Mouse (Mus musculus) erythroid progenitor cell, adult 5-6 weeks (primary cell): ENCODE measurements around the gene Adcy1. TPM values are rescaled to one million over a fixed set of nuclear protein-coding genes. Genes with fewer than 3 reads are reported as not detected.

Experiments
- ATAC-seq: replicated peaks from 2 replicates; pipeline ENCODE4 v1.8.0; 2016; ENCODE audit warnings: moderate number of reproducible peaks, mild to moderate bottlenecking, moderate TSS enrichment, inconsistent platforms; ENCODE audit not compliant: poor library complexity, low FRiP score, severe bottlenecking
- total RNA-seq, 2 experiments: library from RNA; stranded (forward) in 1 of 2; stranded (reverse) in 1 of 2; fragments of 150-400 nt in 1 of 2; fragments of 186-747, 209-891 nt in 1 of 2; gene quantifications; 2 replicates each; pipeline versions ENCODE4 v1.2.3 to v1.2.4; 2015 to 2017; ENCODE audit warnings: low replicate concordance in 2 of 2

Gene Adcy1
- total RNA-seq, 2 experiments from 2014 or later: not detected

DNA sequence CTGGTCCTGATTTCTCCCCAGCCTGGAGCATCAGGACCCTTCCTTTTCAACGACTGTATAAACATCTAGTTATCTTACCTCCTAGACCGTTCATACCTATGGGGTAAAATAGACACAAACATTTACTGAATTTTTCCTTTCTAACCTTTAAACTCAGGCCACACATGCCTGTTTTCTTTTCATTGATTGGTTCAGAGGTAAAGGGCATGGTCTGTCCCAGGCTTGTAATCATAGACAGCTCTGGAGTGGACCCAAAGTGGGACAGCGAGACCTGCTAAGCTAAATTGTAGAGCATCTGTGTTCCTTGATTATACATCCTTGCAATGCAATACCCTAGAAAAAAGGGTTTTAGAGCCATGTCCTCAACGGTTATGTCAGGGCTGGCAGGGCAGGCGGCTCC lies 70.4 kb downstream of the Adcy1 start:
- no peak for ATAC-seq

DNA sequence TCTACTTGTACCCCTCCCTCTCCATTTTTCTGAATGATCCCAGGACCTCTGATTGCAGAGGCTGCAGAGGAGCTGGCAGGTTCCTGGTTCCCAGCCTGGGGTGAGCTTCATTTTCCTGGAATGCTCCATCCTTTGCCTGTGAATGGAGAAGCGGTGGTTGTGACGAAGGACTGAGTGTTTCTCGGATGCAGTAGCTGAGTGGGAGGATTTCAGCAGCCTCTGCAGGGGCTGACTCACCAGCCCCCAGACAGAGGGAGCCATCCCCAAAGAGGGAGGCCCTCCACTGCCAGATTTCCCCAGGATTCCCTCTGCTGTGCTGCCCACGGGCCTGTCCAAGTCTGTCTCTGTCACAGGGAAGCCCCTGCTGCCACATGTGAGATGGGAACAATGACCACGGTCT lies 71.0 kb downstream of the Adcy1 start:
- no peak for ATAC-seq

DNA sequence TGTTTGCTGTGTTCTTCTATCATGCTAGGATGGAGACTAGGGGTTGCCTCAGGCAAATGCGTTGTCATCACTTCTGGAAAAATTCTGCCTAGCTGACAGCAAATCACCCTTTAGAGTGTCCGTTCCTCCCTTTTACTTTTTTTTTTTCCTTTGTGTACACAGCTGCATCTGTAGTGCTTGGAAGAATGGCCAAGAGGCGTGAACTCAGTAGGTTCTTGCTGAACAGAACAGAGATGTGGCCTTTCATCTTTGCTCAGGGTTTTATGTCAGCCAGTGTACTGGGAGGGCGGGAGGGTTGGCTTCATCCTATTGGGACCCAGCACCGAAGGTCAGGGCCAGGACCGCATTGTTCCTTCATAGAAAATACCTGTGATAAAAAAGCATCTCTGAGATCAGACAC lies 72.0 kb downstream of the Adcy1 start:
- ATAC-seq: no peak

DNA sequence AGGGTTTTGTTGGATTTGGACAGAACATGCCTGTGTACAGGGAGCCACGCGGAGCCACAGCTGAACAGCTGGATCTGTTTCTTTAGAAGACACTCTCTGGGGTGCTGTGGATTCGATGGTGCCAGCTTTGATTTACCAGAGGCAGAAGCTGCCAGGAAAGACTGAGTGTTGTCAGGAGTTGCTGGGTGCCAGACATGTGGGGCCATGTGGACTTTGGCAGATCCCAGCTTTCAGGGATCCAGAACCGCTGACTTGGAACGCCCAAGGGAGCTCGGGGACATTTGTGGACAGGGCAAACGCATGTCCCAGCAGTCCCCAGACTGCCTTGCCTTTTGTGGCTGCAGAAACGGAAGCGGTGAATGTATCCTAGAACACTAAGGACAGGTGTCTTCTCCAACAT lies 72.5 kb downstream of the Adcy1 start:
- no peak for ATAC-seq

DNA sequence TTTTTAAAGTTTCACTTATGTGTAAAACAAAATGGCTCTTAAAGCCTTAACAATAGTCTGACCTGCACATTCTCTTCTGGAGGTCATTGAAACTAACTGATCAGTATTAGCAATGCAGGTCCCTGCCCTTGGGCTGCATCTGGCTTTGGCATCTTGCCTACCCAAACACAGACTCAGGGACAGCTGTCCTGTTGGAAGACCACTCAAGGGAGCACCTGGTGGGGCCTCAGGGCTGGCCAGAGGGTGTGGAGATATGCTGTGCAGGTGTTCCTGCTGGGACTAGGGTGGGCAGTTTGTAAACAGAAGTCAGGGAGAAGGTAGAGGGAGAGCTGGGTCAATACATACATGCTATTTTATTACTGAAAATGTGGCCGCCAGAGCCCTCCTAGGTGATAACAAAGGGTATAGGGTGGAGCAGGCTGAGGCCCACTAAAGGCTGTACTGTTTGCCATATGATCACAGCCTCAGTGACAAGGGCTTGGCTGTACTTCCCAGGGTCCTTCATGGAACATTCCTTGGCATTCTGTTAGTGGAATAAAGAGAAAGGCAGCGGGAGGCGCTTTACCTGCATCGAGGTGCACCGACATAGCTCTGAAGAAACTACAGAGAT lies 73.1 kb downstream of the Adcy1 start:
- no peak for ATAC-seq

DNA sequence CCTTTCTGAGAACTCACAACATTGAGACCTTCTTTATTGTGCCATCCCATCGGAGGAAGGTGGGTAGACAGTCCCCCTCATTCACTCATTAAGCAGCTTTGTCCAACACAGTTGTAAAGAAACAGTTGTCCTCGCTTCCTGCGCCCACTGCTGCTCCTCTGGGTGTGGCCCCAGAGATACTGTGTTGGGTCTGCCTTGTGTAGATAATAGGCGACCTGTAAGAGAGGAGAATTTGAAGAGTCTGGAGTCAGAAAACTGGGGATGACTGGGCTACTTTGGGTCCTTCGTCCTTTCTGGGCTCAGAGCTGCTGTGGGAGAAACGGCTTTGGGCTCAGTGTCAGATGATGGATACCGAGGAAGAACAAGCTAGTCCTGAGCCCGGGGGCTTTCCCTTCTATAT lies 75.1 kb downstream of the Adcy1 start:
- no peak for ATAC-seq

DNA sequence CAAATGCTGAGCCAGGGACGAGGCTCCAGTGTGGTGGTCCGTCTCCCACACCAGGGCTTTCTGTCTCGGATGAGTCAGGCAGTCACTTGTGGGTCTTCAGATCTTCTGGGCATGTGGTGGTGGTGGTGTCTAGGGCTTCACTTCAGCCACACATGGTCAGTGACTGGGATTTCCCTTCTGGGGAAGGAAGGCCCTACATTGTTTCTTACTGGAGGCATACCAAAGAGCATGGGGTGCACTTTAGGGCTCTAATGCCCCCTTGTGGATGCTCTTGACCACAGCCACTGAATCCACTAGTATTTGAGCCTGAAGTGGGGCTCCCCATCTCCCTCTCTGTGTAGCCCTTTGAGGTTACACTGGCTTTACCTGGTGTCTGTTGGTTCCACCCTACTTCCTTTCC lies 77.2 kb downstream of the Adcy1 start:
- ATAC-seq: no peak

DNA sequence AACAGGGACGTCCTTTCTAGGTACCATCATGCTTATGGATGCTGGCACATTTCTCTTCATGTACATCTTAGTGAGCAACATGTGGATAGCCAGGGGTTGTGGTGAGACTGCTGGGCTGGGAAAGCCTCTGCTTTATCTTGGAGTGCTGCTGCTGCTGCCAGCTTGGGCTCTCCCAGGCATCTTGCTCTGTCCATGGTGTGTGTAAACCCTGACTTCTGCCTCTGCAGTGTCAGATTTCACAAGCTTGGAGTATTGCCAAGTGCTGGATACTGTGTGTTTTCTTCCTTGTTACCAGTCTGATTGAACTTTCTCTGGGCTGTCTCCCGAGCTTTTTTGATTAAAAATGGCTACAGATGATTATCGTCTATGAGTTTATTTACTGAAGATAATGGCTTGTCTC lies 79.4 kb downstream of the Adcy1 start:
- no peak for ATAC-seq

DNA sequence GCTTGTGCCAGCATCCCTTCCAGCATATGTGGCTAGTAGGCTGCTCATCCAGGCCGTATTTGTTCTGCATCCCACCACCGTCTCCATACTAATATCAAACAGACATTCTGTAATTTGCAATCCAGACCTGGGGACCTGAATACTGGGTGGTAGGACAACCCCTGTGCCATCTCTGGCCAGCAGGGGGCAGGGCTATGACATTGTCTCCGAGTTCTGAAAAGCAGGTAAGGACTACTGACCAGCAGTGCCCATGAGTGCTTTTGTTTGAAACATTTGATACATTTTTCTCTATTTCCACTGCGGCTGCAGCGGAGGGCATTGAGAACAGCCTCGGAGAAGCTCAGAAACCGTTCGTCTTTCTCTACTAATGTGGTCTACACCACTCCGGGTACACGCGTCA lies 81.1 kb downstream of the Adcy1 start:
- no peak for ATAC-seq

DNA sequence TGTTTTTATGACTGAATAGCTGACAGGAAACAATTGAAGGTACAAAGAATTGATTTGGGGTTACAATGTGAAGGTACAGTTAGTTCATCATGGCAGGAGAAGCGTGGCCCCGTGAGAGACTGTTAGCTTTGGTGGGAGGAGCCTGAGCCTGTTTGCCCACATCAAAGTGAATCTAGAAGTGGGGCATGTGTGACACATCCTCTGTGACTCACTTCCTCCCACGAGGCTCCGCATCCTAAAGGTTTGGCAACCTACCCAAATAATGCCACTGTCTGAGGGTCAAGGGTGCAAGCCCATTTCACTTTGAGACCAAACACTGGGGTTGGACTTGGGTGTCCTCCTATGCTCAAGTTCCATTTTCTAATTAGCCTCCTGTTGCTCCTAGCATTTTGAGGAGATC lies 81.9 kb downstream of the Adcy1 start:
- ATAC-seq: no peak

DNA sequence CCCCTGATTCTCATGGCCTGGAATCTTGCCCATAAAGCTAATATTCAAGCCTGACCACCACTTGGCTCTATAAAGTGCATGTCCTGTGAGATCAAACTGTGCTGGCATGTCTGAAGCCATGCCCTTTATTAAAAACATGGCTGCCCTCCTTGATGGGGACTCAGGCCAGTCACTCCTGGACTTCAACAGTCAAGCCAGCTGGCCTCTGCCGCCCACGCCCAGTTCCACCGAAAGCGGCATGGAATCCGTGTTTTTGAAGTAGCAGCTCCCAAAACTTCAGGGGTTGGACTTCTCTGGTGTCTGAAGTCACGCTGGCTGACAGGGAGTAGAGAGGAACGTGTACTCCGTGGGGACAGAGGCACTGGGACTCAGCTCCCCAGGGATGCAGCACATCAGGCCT lies 84.2 kb downstream of the Adcy1 start:
- no peak for ATAC-seq

DNA sequence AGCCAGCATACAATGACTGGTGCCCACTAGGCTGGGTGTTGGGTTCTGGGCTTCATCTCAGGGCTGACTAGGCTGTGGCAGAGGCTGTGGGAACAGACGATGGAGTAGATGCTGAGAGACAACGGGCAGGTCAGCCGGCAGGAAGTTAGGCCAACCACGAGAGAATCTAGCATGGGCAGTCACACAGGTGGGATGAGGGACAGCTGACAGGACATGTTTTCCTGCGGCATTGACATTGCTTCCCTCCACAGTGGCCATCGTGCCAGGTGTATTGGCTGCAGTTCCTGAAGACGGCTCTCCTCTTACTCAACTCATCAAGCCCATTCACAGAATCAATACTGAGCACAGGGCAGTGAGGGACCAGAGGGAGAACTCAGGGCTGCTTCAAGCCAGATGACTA lies 84.7 kb downstream of the Adcy1 start:
- no peak for ATAC-seq

DNA sequence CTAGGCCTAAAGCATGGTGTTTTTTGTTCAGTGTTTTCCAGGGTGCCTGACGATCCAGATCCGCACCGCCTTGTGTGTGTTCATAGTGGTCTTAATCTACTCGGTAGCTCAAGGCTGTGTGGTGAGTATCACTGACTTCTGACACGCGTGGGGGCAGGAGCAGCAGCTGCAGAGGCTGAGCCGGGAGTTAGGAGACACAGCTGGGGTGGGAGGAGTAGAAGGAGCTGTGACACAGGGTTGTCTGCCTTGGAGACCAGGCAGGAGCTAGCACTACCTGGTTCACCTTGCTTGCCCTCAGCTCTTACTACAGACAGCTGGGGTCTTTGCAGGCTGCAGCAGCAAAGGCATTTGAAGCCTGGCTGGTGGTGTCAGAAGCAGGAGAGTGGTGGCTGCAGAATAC lies 86.2 kb downstream of the Adcy1 start:
- ATAC-seq: no peak

DNA sequence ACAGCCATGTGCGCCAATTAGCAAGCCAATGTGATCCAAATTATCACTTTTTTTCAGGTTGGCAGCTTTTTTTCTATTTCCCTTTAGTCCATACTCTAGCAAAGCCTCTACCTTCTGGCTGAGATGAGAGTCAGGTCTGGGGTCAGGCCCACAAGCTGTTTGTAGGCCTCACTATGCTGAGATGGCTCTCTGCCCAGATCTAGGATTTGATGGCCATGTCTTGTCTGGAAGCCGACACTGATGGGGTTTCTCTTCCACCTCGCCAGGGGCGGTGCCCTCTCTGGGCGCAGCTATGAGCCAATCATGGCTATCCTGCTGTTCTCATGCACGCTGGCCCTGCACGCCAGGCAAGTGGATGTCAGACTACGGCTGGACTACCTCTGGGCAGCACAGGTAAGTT lies 87.2 kb downstream of the Adcy1 start:
- no peak for ATAC-seq

DNA sequence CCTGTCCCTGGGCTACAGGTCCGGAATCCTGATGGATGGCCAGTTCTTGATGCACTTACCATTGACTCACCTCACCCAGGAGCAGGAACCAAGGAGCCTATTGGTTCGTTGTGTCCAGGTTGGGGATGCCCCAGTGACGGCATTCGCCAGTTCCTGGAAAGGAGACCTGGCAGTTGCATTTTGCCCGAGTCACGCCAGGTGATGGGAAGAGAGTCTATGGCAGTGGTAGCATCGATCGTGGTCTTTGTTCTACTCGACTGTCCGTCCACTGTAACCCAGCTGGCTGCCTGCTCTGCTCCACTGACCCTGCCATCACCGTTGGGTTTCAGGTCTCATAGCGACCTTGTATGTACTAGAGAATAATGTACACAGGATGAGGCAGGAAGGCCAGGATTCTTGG lies 89.1 kb downstream of the Adcy1 start:
- ATAC-seq: no peak

DNA sequence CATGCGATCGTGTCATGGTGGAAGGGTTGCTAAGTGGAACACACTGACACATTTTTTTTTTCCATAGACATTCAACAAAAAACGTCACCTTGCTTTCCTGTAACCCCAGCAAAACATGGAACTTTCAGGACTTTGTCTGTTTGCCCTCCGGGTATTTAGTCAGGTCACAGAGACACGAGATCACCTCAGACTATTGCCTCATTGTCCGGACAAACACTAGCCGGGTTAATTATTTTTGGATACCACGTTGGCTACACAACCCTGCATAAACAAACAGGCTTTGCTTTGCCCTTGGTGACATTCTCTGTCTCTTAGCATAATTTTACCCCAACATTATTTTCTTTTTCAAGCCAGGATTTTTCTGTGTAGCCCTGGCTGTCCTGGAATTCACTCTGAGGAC lies 89.8 kb downstream of the Adcy1 start:
- ATAC-seq: no peak

DNA sequence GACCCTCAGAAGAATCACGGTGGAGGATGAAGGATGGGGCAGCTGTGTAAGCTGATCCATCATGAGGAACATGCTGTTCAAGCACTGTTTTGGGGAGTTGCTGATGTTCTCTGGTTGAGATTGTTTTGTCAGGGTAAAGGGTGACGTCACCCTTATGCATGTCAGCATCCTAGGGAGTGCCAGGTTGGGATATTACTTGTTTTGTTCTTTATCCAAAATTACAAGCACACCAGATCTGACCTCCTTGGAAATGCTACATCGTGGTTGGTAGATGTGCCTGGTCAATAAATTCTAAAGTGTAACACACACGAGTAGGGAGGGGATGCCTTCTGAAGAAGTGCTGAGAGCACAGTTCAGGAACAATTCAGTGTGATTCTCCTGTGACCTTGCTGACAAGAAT lies 93.1 kb downstream of the Adcy1 start:
- ATAC-seq: no peak

DNA sequence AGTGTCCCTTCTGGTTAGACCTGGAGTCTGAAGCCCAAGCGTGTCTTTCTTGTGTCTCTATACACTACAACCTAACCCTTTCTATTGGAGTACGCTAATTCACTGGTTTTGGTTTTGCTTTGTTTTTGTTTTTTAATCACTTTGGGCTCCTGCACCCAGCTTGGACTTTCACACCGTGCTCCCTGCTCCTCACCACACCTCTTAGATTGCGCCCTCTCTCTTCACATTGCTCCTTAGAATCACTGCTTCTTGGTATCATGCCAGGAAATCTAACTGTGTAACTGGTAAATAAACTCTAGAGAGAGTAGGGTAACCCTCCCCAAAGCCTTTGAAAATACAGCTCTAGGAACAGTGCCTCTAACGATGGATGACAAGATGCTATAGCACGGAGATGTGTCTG lies 94.9 kb downstream of the Adcy1 start:
- ATAC-seq: no peak

DNA sequence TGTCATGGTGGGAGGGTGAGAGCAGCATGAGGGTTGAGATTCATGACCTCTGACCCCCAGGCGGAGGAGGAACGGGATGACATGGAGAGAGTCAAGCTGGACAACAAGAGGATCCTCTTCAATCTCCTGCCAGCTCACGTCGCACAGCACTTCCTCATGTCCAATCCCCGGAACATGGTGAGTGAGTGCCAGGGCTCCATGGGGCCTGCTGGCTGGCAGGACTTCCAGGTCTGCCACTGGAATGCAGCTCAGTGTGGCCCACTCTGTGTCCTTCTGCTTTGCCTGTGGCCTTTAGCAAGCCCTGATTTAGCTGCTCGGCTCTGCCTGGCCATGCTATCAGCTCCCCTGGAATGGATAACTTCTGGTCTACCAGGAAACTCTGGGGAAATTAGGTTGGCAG lies 96.9 kb downstream of the Adcy1 start:
- no peak for ATAC-seq

DNA sequence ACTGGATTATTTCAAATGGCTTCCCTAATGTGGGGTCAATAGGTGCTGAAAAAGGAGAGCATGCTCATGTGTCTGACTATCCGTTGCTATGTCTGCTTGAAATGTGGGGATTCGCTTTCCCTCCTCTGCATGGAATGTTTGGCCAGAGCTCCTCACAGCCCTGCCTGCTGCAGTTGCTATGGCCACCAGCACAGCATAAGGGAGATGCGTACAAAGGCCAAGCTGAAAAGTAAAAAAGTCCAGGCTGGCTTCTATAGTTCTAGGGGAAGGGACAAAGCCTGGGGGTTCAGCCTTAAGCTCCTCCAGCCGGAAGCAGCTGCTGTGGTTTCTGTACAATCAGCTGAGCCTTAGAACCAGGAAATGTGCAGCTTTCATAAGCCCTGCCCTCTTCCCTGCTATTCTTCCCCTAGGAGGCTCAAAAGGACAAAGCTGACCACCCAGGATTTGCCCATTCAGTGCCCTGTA lies 97.4 kb downstream of the Adcy1 start:
- ATAC-seq: no peak

DNA sequence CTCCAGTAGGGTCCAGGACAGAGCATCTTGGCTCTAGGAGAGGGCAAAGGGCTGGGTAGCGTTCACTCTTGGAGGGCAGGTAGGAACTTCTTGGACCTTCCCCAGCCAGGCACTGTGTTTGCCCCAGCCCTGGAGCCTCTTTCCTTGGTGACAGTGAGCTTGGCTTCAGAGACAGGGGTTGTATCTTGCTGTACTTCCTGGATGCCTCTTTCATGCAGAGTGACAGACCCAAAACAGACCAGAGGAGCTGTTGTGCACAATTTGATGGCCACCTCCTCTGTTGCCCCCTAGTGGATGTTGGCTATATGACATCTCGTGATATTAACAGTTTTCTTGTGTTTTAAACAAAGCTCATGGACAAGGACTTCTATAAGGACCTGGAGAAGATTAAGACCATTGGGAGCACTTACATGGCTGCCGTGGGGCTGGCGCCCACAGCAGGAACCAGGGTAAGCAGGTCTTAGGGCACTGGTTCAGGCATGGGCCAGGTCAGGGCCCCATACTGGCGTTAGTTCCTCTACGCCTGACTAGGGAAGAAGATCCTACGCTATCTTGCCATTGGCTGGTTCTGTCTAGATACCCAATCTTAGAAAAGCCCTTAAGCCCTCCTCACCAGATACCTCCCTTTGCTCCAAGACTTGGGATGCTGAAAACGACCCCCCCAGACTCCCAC lies 98.3 kb downstream of the Adcy1 start:
- no peak for ATAC-seq

DNA sequence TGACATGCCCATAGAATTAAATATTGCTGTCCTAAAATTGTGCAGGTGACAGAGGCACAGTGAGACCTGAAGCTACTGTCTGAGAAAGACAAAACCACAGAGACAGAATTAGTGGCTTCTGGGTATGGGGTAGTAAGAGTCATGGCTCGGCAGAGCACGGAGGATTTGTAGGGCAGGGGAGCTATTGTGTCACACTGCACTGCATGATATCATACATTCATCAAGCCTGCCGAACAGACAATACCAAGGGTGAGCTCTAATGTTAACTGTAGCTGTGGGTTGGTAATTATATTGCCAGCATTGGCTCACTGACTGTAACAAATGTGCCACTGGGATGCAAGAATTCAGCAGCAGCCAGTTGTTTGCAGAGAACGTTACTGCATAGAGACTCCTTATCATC lies 101.1 kb downstream of the Adcy1 start:
- no peak for ATAC-seq
